Mouse (Mus musculus) brain, embryonic 18.5 days (tissue): ENCODE measurements at regions not wholly inside any gene's neighbourhood (a gene's known extent, or its start where the extent isn't known, plus 50 kb on each side); places are given as distances from the start of the nearest gene placed in this dataset.

Source experiments
- DNase-seq: peaks from one replicate; pipeline ENCODE4 v3.0.0-alpha.2; 2012; ENCODE audit warnings: low read depth, low spot score

DNA sequence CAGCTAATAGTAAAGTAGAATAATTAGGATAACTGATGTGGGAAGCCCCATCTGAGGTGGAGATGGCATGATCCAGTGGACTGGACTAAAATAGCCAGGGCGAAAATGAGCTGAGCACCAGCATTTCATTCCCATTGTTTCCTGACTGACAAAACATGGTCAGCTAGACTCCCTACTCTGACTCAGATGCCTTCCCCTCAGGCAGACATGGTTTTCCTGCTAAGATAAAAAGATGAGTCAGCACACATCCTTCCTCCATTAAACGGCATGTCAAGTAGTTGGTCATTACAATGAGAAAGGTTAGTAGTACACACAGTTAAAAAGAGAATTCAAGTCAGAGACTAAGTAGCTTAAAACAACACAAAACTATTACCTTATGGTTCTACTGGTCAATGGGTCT is 939.7 kb upstream of the Lrrc4c start:
- no peak for DNase-seq

DNA sequence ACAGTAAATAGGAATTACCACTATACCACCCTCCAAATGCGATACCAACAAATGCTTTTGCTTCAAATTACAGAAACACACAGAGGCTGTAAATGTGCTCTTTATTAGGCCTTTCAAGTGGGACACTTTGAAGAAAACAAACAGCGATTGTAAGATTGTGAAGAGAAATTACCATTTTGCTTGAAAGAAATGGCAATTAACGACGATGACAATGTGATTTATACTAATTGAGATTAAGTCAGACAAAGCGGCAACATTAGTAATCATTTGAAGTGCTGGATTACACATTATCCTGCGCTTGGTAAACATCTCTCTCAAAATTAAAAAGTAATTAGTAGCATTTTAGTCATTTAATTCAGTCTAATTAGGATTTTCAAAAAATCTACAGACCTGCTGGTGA is 938.5 kb upstream of the Api5 start:
- DNase-seq, result peak; percentile 1

DNA sequence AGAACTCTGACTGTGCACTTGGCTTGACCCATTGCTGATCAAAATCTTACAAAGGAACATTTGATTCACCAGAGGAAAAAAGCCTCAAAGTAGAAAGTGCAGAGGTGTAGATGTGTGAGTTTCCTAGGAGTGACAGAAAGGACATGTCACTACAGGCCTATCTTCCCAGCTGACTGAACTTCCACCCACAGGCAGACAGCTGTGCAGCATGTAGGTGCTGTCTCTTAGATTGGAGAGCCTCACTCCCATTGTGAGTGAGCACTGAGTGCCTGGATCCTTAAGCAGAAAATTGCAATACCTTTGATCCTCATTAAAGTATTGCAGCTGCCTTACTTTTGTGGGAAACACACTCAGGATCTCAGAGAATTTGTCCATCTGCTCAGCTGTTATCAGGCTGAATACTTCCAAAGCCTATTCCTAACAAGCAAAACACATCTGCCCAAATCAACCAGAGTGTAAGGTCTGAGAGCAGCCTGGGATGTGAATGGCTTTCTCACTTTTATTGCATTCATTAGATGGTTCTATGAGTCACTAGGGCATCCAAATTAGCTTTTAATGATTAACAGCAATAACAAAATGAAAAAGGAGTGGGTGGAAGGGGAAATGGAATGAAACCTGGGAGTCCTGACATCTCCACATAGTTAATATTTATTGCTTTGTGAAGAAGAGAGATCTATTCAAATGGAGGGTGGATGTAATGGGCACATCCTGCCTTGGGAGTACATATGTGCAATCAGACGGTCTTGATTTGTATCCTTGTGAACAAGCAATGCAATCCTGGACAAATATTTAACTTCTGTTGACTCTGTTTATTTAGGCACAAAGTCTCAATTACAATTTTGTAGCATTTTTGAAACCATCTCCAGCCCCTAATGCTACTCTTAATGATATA is 929.1 kb upstream of the Api5 start:
- no peak for DNase-seq
